Comparison of ENCODE assay signal across 11 mouse cellular contexts in the genomic region with DNA sequence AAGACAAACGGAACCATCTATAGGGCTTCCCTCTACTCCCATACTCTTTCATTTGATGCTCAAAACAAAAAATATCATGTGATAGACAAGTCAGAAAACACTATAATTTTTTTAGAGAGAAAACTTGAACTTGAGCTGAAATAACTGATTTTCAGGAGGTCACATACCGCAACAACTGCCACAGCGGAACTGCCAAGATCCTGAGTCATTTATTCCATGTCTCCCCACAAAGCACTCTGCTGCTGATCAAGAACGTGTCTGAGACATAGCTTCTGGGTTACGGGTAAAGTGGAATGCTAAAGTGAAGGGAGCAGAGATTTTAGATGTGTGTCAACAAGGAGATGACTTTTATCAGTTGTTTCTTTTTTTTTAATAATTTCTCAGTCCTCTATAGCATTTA.
A peak's percentile ranks its signal among the peaks of the same experiment; 100 is the strongest.
DNase-seq lines count a peak whose midpoint lies in the region.
"Had no signal": no experiment of that assay in that cellular context is flagged by ENCODE, and none has a peak within 500 bp of the region (broad histone marks: within the 10 kb centered on the region; RNA-seq: fewer than 3 reads in every experiment).

No protein-coding gene starts in this region.

- intact Hi-C loops in heart, postnatal 25 days (cut with DNase I), result loop anchor here (1.0 to 10.0 kb wide), 3 partner anchors 139 to 879 kb away; no protein-coding TSS in a partner anchor
- intact Hi-C loops in left cerebral cortex, postnatal 4 days (cut with DNase I), result loop anchor here (10.0 kb wide), 1 partner anchor 191 kb away; no protein-coding TSS in a partner anchor

- peak; percentile 11 for DNase-seq in urinary bladder, postnatal 14 days (ENCODE audit: low spot score)
- no peak for DNase-seq in urinary bladder, adult 2 months (ENCODE audit: low spot score)
- DNase-seq in heart, adult 18-20 months, result peak; percentile 56 to 62
- peak; percentile 31 for DNase-seq in heart, postnatal 25 days (ENCODE audit: low spot score)
- DNase-seq in left cerebral cortex, postnatal 4 days, result no peak
- DNase-seq in kidney, adult 11 months, result no peak
- DNase-seq in kidney, adult 18-20 months, result no peak
- DNase-seq: cerebellum, postnatal 14 days; forebrain, postnatal 0 days; kidney, adult 9 months; right cerebral cortex, adult 18-20 months had no signal

Comparison
In these comparisons a context has a peak if more than half of its experiments do, and no peak if none do; other contexts are left out.
1. DNase-seq: peak in urinary bladder, postnatal 14 days (single experiment), heart, adult 18-20 months (2 of 2) and heart, postnatal 25 days (single experiment); none in urinary bladder, adult 2 months (single experiment), left cerebral cortex, postnatal 4 days (single experiment), kidney, adult 11 months (single experiment) and kidney, adult 18-20 months (single experiment).